Mouse (Mus musculus): ENCODE measurements at regions not wholly inside any gene's neighbourhood (a gene's known extent, or its start where the extent isn't known, plus 50 kb on each side); places are given as distances from the start of the nearest gene placed in this dataset.

GRCm38 (mm10) chr5:116752096-116752495 is 160.5 kb upstream of the Srrm4 start:
- no peak overlapping the region for H3K4me2 ChIP-seq
- H3K4me3 ChIP-seq, result no peak overlapping the region
- no peaks in the 10 kb centered on the region for H3K9me3 ChIP-seq (replicated peaks)
- WGBS (ENCODE audit: insufficient replicate concordance), result 48% methylated on average over 1 of the region's 1 CpGs
- no peaks in the 10 kb centered on the region for H3K36me3 ChIP-seq
- no peaks in the 10 kb centered on the region for H3K4me1 ChIP-seq
- no peak overlapping the region for H3K27ac ChIP-seq
- H3K9ac ChIP-seq, result no peak overlapping the region
- no peak for ATAC-seq
- H3K27me3 ChIP-seq (replicated peaks), result no peaks in the 10 kb centered on the region

DNA sequence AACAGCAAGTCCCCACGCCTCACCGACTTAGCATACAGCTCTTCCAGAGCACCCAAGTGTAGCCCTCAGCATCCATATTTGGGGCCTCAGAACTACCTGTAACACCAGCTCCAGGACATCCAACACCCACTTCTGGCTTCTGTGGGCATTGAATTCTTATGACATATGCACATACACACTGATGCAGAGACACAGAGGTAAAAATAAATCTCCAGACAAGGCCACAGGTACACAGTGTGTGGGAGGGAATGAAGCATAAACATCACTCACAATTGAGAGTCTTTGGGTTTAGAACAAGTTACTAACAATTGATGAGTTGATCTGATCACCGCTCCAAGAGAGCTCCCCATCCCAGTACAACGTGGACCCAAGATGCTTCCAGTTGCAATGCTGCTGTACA is 154.2 kb upstream of the Srrm4 start:
- no peak overlapping the region for H3K9ac ChIP-seq
- no peak overlapping the region for H3K27ac ChIP-seq
- no peaks in the 10 kb centered on the region for H3K4me1 ChIP-seq
- no peak overlapping the region for H3K4me2 ChIP-seq
- no peaks in the 10 kb centered on the region for H3K36me3 ChIP-seq
- WGBS (ENCODE audit: insufficient replicate concordance), result 64% methylated on average over 4 of the region's 4 CpGs
- no peak overlapping the region for H3K4me3 ChIP-seq
- no peaks in the 10 kb centered on the region for H3K27me3 ChIP-seq (replicated peaks)
- H3K9me3 ChIP-seq (replicated peaks), result 0 out of 2 replicates have a peak, but pooled peaks cover 3% of the 10 kb centered on the region
- ATAC-seq, result no peak

- no peaks in the 10 kb centered on the region for H3K27me3 ChIP-seq (replicated peaks)
- WGBS (ENCODE audit: insufficient replicate concordance), result 54% methylated on average over 10 of the region's 10 CpGs
- no peak overlapping the region for H3K4me3 ChIP-seq
- no peak overlapping the region for H3K9ac ChIP-seq
- no peaks in the 10 kb centered on the region for H3K4me1 ChIP-seq
- H3K27ac ChIP-seq, result no peak overlapping the region
- no peaks in the 10 kb centered on the region for H3K36me3 ChIP-seq
- no peak for ATAC-seq
- no peak overlapping the region for H3K4me2 ChIP-seq
- H3K9me3 ChIP-seq (replicated peaks), result 0 out of 2 replicates have a peak, but pooled peaks cover 3% of the 10 kb centered on the region
Measured at GRCm38 (mm10) chr5:116744389-116744788, 152.8 kb upstream of the Srrm4 start.

- ATAC-seq, result no peak
- Histone ChIP-seq H3K27me3 (replicated peaks) (no peaks in the 10 kb centered on the region), H3K4me3 (no peak overlapping the region), H3K27ac (no peak overlapping the region), H3K4me1 (no peaks in the 10 kb centered on the region), H3K9ac (no peak overlapping the region), H3K4me2 (no peak overlapping the region), H3K36me3 (no peaks in the 10 kb centered on the region), H3K9me3 (replicated peaks) (peaks cover 19% of the 10 kb centered on the region; the same call in 1 of the 2 replicates)
- 57% methylated on average over 4 of the region's 4 CpGs for WGBS (ENCODE audit: insufficient replicate concordance)
Measured at GRCm38 (mm10) chr5:116735622-116736021, 144.0 kb upstream of the Srrm4 start.

- Histone ChIP-seq H3K27ac (no peak overlapping the region), H3K4me3 (no peak overlapping the region), H3K4me1 (no peaks in the 10 kb centered on the region), H3K9me3 (replicated peaks) (peaks cover 23% of the 10 kb centered on the region; the same call in 1 of the 2 replicates), H3K9ac (no peak overlapping the region), H3K36me3 (no peaks in the 10 kb centered on the region), H3K4me2 (no peak overlapping the region), H3K27me3 (replicated peaks) (no peaks in the 10 kb centered on the region)
- WGBS (ENCODE audit: insufficient replicate concordance), result 73% methylated on average over 3 of the region's 3 CpGs
- no peak for ATAC-seq
Measured at GRCm38 (mm10) chr5:116731509-116731908, 139.9 kb upstream of the Srrm4 start.

DNA sequence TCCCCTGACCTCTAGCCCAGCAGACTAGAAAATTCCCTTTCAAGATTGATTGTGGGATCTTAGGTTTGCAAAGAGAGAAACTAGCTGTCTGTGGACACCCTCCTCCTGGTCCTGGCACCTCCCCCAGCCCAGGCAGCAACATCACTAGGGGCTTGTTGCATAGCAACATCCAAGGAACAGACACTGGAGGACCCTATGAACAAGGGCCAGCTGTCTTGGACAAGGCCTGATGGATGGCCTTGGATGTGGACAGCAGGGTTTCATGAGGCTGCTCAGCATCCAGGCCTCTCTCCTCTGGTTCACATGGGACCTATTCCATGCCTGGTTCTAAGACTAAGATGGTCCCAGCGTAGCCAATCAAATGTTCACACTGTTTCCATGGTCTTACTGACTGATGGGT is 127.6 kb upstream of the Srrm4 start:
- H3K9me3 ChIP-seq (replicated peaks), result peaks cover 32% of the 10 kb centered on the region; the same call in 1 of the 2 replicates
- no peak overlapping the region for H3K9ac ChIP-seq
- H3K36me3 ChIP-seq, result no peaks in the 10 kb centered on the region
- H3K4me1 ChIP-seq, result no peaks in the 10 kb centered on the region
- 48% methylated on average over 1 of the region's 1 CpGs for WGBS (ENCODE audit: insufficient replicate concordance)
- H3K4me2 ChIP-seq, result no peak overlapping the region
- no peak for ATAC-seq
- no peak overlapping the region for H3K27ac ChIP-seq
- no peaks in the 10 kb centered on the region for H3K27me3 ChIP-seq (replicated peaks)
- no peak overlapping the region for H3K4me3 ChIP-seq

GRCm38 (mm10) chr5:116714256-116714655 is 122.6 kb upstream of the Srrm4 start:
- no peak overlapping the region for H3K27ac ChIP-seq
- H3K9ac ChIP-seq, result no peak overlapping the region
- 27% methylated on average over 7 of the region's 7 CpGs for WGBS (ENCODE audit: insufficient replicate concordance)
- H3K27me3 ChIP-seq (replicated peaks), result no peaks in the 10 kb centered on the region
- no peak overlapping the region for H3K4me2 ChIP-seq
- no peak overlapping the region for H3K4me3 ChIP-seq
- H3K36me3 ChIP-seq, result no peaks in the 10 kb centered on the region
- ATAC-seq, result no peak
- H3K9me3 ChIP-seq (replicated peaks), result peaks cover 23% of the 10 kb centered on the region
- H3K4me1 ChIP-seq, result no peaks in the 10 kb centered on the region

DNA sequence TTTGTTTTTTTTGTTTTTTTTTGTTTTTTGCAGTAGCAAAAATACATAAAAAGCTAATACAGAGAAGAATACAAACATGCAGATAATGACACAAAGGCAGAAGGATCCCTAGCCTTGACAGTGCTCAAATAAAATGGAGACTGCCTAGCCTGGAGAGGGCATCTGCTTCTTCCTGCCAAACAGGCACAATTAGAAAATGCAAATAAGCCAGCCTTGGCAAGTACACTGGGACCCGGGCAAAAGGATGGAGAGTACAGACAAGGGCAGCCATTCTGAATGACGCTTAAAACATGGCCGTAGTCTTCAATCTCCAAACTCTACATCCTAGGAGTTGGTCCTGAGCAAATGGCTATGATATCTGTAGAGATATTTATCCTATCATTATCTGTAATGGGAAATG is 120.4 kb upstream of the Srrm4 start:
- Histone ChIP-seq H3K9ac (no peak overlapping the region), H3K36me3 (no peaks in the 10 kb centered on the region), H3K4me3 (no peak overlapping the region), H3K27ac (no peak overlapping the region), H3K9me3 (replicated peaks) (peaks cover 15% of the 10 kb centered on the region), H3K27me3 (replicated peaks) (no peaks in the 10 kb centered on the region), H3K4me2 (no peak overlapping the region), H3K4me1 (no peaks in the 10 kb centered on the region)
- 79% methylated on average over 3 of the region's 3 CpGs for WGBS (ENCODE audit: insufficient replicate concordance)
- no peak for ATAC-seq

- Histone ChIP-seq H3K4me2 (no peak overlapping the region), H3K4me3 (no peak overlapping the region), H3K9ac (no peak overlapping the region), H3K27ac (no peak overlapping the region), H3K9me3 (replicated peaks) (peaks cover 4% of the 10 kb centered on the region; the same call in 1 of the 2 replicates), H3K36me3 (no peaks in the 10 kb centered on the region), H3K4me1 (no peaks in the 10 kb centered on the region), H3K27me3 (replicated peaks) (no peaks in the 10 kb centered on the region)
- WGBS (ENCODE audit: insufficient replicate concordance), result 25% methylated on average over 6 of the region's 6 CpGs
- ATAC-seq, result no peak
Measured at GRCm38 (mm10) chr5:116708505-116708904, 116.9 kb upstream of the Srrm4 start.

DNA sequence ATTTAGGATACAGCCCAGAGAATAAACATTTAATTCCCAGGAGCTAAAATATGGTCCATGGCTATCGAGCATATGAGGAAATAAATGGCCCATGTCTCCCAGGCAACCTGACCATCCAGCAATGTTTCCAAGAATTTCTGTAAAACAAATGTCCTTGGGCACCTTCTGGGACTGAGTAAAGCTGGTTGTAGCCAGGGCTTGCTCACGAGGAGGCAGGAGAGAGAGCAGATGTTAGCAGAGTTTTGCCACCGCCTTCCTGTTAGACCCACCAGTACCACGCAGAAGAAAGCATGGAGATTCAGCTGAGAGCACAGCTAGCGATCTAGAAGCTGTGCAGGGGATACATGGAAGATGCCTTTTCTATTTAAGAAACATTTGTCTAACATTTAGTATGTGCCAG is 70.8 kb upstream of the Srrm4 start:
- no peak overlapping the region for H3K27ac ChIP-seq
- H3K4me3 ChIP-seq, result no peak overlapping the region
- no peaks in the 10 kb centered on the region for H3K4me1 ChIP-seq
- WGBS (ENCODE audit: insufficient replicate concordance), result 52% methylated on average over 5 of the region's 5 CpGs
- ATAC-seq, result no peak
- H3K9ac ChIP-seq, result no peak overlapping the region
- H3K4me2 ChIP-seq, result no peak overlapping the region
- no peaks in the 10 kb centered on the region for H3K27me3 ChIP-seq (replicated peaks)
- H3K9me3 ChIP-seq (replicated peaks), result 0 out of 2 replicates have a peak, but pooled peaks cover 20% of the 10 kb centered on the region
- H3K36me3 ChIP-seq, result no peaks in the 10 kb centered on the region

- no peaks in the 10 kb centered on the region for H3K27me3 ChIP-seq (replicated peaks)
- H3K36me3 ChIP-seq, result no peaks in the 10 kb centered on the region
- 63% methylated on average over 2 of the region's 2 CpGs for WGBS (ENCODE audit: insufficient replicate concordance)
- H3K4me3 ChIP-seq, result no peak overlapping the region
- no peak overlapping the region for H3K9ac ChIP-seq
- 0 out of 2 replicates have a peak, but pooled peaks cover 25% of the 10 kb centered on the region for H3K9me3 ChIP-seq (replicated peaks)
- H3K27ac ChIP-seq, result no peak overlapping the region
- no peak overlapping the region for H3K4me2 ChIP-seq
- H3K4me1 ChIP-seq, result no peaks in the 10 kb centered on the region
- ATAC-seq, result no peak
Measured at GRCm38 (mm10) chr5:116661851-116662250, 70.2 kb upstream of the Srrm4 start.

DNA sequence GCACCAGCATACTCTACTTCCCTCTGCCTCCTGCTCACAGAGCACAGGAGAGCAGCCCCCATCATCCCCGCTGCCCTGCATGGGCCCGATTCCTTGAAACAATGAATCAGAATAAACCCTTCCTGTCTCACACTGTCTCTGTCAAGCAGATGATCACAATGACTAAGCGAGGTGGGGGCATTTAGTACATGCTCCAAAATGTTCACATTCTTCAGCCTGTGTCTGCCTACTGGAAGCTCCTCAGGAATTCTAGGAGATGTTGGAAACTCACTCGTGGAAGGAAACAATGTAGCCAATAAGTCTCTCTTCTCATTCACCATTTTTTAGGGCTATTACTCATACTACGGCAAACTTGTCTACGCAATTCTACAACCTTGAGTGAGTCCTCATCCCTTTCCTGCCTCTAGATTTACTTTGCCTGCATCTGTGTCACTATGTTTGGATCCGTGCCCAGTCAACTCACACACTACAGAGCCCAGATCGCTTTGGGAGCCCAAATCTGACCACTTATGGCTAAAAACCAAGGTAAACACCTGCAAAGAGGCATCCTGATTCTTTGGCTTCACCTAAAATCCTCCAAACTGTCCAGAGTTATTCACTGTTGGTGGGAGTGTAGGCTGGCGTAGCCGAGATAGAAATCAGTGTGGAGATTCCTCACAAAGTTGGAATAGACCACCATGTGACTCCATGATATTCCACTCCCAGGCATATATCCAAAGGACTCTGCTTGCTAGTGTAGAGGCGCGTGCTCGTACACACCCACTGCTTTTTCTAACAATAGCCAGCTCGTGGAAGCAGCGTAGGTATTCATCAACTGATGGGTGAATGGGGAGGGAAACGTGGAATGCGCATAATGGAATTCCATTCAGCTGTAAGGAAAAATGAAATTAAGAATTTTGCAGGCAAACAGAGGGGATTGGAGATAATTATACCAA is 63.1 kb upstream of the Srrm4 start:
- Histone ChIP-seq H3K27me3 (replicated peaks) (no peaks in the 10 kb centered on the region), H3K9me3 (replicated peaks) (peaks cover 57% of the 10 kb centered on the region), H3K4me2 (no peak overlapping the region), H3K9ac (no peak overlapping the region), H3K27ac (no peak overlapping the region), H3K36me3 (no peaks in the 10 kb centered on the region), H3K4me1 (no peaks in the 10 kb centered on the region), H3K4me3 (no peak overlapping the region)
- no peak for ATAC-seq
- 72% methylated on average over 17 of the region's 17 CpGs for WGBS (ENCODE audit: insufficient replicate concordance)

Measured in liver, embryonic 12.5 days (tissue).